Mouse (Mus musculus) forebrain, embryonic 12.5 days (tissue): ENCODE measurements at regions not wholly inside any gene's neighbourhood (a gene's known extent, or its start where the extent isn't known, plus 50 kb on each side); places are given as distances from the start of the nearest gene placed in this dataset.

ENCODE experiments used
- ATAC-seq: fragments of 200-750 bp; cut with Nextera tagmentation; 2 replicates; pipeline ENCODE4 v1.8.0; 2017; ENCODE audit warnings: moderate TSS enrichment; ENCODE audit not compliant: low FRiP score
- H3K27ac ChIP-seq: fragments of 300-500 bp; sonication (generic); 2 replicates; pipeline ENCODE4 v1.5.1; 2016; ENCODE audit warnings: mild to moderate bottlenecking
- H3K27me3 ChIP-seq: fragments of 300-500 bp; sonication (generic); 2 replicates; pipeline ENCODE4 v1.6.1; 2016; ENCODE audit warnings: mild to moderate bottlenecking
- H3K36me3 ChIP-seq: fragments of 300-500 bp; sonication (generic); replicated peaks from 2 replicates; pipeline ENCODE4 v1.6.1; 2016; ENCODE audit warnings: mild to moderate bottlenecking
- H3K4me1 ChIP-seq: fragments of 300-500 bp; sonication (generic); 2 replicates; pipeline ENCODE4 v1.6.1; 2016
- H3K4me2 ChIP-seq: fragments of 300-500 bp; sonication (generic); 2 replicates; pipeline ENCODE4 v1.6.1; 2016; ENCODE audit warnings: mild to moderate bottlenecking, moderate library complexity
- H3K4me3 ChIP-seq: fragments of 300-500 bp; sonication (generic); replicated peaks from 2 replicates; pipeline ENCODE4 v1.5.1; 2016; ENCODE audit warnings: mild to moderate bottlenecking
- H3K9ac ChIP-seq: fragments of 300-500 bp; sonication (generic); 2 replicates; pipeline ENCODE4 v1.6.1; 2016; ENCODE audit warnings: mild to moderate bottlenecking
- H3K9me3 ChIP-seq: fragments of 300-500 bp; sonication (generic); 2 replicates; pipeline ENCODE4 v1.6.1; 2016
- WGBS: fragments of 180-500 bp; shearing (Covaris S2); methylation state at CpG from one replicate; pipeline ENCODE4 v1.1.7; 2016; 5-methylcytosine and 5-hydroxymethylcytosine counted together

DNA sequence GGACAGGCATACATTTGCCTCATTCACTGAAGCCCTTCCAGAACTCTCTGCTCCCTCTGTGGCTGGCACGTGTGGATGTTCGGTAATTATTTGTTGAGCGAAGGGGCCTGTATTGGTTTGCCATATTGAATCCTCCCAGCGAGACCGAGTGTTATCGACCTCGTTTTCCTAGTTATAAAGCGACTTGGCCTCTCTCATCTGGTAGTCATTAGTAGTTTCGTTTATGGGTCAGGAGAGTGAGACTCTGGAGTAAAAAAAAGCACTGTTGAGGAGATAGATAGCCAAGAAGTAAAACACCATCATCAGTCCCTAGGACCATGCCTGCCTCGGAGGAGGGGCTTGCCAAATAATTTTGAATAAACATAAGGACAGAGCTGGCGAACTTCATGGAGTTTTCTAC lies 254.6 kb upstream of the Tbx3 start:
- no peaks in the 10 kb centered on the region for H3K36me3 ChIP-seq
- no peak for ATAC-seq
- H3K9me3 ChIP-seq, result no peaks in the 10 kb centered on the region
- H3K4me2 ChIP-seq, result no peak overlapping the region
- 84% methylated on average over 11 of the region's 11 CpGs for WGBS
- H3K27ac ChIP-seq, result no peak overlapping the region
- H3K9ac ChIP-seq, result no peak overlapping the region
- no peaks in the 10 kb centered on the region for H3K27me3 ChIP-seq
- H3K4me1 ChIP-seq, result no peaks in the 10 kb centered on the region
- H3K4me3 ChIP-seq, result no peak overlapping the region

DNA sequence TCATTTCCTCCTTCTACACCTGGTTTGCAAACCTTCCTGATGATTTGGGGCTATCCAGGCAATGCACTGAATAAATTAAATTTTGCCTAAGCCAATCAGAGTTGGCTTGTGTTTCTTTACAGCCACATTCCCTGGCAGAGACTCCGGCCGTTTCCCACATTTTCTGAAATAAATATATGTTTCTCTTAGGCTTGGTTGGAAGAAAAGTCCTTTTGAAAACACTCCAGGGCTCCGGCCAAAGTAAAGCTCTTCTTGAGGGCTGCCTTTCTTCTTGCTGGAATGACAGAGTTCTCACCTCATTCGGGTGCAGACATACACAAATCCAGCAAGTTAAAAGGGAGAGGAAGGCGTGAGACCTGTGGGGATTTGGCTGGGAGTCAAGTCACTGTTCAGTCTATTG lies 252.0 kb upstream of the Tbx3 start:
- H3K27ac ChIP-seq, result no peak overlapping the region
- no peaks in the 10 kb centered on the region for H3K36me3 ChIP-seq
- H3K9me3 ChIP-seq, result no peaks in the 10 kb centered on the region
- no peaks in the 10 kb centered on the region for H3K27me3 ChIP-seq
- no peak overlapping the region for H3K4me2 ChIP-seq
- H3K9ac ChIP-seq, result no peak overlapping the region
- 73% methylated on average over 5 of the region's 5 CpGs for WGBS
- H3K4me1 ChIP-seq, result no peaks in the 10 kb centered on the region
- H3K4me3 ChIP-seq, result no peak overlapping the region
- ATAC-seq, result no peak

DNA sequence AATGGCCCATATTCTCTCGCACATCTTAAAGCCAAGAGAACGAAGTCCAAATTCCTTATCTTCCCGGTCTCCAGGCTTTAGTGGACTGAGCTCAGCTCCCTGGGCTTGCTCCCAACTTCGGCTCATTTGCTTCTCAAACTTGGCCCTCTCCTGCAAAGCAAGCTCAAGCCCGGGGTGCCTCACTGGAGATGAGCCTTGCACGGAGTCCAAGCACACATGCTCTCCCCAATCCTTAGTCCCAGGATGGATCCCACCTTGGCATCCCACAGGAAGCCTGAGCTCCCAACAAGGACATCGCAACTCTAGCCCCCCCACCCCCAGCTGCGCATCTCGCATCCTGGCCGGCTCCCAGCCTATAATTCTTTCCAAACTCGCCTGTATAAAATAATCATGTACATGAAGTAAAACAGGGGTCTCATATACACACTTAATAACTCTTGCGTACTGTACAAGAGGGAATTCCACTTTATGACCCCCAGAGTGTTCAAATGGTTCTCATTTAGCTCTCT lies 242.9 kb upstream of the Tbx3 start:
- Histone ChIP-seq H3K4me3 (no peak overlapping the region), H3K4me1 (no peaks in the 10 kb centered on the region), H3K27me3 (0 out of 2 replicates have a peak, but pooled peaks cover 2% of the 10 kb centered on the region), H3K9me3 (no peaks in the 10 kb centered on the region), H3K27ac (no peak overlapping the region), H3K9ac (no peak overlapping the region), H3K4me2 (no peak overlapping the region), H3K36me3 (no peaks in the 10 kb centered on the region)
- 89% methylated on average over 12 of the region's 12 CpGs for WGBS
- no peak for ATAC-seq

DNA sequence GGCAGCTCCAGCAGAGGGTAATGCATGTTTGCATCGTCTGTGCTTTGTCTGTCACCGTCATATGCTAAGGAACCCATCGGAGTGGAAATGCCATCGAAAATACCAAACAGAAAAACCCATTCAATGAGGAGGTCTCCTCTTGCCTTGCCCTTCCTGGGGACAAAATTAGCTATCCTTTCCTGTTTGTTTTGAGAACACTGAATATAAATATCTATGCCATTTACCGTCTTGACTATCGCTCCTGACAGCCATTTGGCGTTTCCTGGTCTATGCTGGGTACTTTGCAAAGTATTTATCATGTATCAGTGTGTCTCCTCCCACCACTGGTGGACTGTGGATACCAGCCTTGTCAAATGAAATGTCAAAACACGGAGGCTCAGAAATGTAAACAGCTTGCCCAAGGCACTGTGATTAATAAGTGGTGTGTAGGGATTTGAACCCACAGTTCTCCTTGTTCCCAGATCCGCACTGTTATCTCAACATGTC lies 239.2 kb upstream of the Tbx3 start:
- no peak overlapping the region for H3K4me2 ChIP-seq
- no peaks in the 10 kb centered on the region for H3K9me3 ChIP-seq
- H3K4me1 ChIP-seq, result no peaks in the 10 kb centered on the region
- WGBS, result 88% methylated on average over 9 of the region's 9 CpGs
- no peak for ATAC-seq
- H3K27ac ChIP-seq, result no peak overlapping the region
- H3K4me3 ChIP-seq, result no peak overlapping the region
- no peaks in the 10 kb centered on the region for H3K36me3 ChIP-seq
- H3K9ac ChIP-seq, result no peak overlapping the region
- 0 out of 2 replicates have a peak, but pooled peaks cover 5% of the 10 kb centered on the region for H3K27me3 ChIP-seq

DNA sequence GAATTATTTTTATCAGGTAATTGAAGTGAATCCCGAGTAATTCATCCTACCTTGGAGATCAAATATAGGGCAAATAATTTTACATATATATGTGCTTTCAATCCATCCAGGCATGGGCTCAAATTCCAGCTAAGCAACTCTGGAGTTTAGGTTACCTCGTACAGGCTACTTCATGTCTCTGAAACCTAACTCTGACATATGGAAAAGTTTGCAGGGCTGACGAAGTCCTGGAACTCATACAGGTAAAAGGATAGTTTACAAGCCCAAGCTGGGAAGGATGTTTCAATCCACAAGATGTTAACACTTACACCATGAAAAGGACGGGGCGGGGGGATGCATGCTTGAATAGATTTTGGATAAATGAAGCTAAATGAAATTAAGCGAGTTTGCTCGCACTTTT lies 235.9 kb upstream of the Tbx3 start:
- H3K9ac ChIP-seq, result no peak overlapping the region
- no peaks in the 10 kb centered on the region for H3K9me3 ChIP-seq
- no peak overlapping the region for H3K4me3 ChIP-seq
- H3K27ac ChIP-seq, result no peak overlapping the region
- 55% methylated on average over 7 of the region's 7 CpGs for WGBS
- H3K4me1 ChIP-seq, result no peaks in the 10 kb centered on the region
- no peak for ATAC-seq
- H3K27me3 ChIP-seq, result 0 out of 2 replicates have a peak, but pooled peaks cover 5% of the 10 kb centered on the region
- no peaks in the 10 kb centered on the region for H3K36me3 ChIP-seq
- no peak overlapping the region for H3K4me2 ChIP-seq

DNA sequence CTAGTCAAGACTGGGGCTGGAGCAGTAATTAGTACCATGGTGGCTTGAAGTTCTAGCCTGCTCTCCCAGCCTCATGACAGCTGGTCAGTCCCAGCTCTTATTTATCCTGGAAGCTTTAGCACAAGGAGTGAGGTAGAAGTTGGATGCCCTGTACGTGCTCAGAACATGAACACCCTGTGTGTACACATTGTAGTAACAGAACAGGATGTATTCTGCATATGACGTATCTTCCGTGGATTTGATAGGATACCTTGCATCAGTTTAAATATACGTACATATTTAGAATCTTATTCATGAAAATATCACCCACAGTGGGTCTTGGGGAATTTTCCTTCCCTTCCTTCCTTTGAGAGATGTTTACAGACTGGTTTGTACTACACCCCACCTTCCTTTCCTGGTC lies 222.0 kb upstream of the Tbx3 start:
- H3K27ac ChIP-seq, result no peak overlapping the region
- ATAC-seq, result no peak
- no peaks in the 10 kb centered on the region for H3K36me3 ChIP-seq
- no peaks in the 10 kb centered on the region for H3K4me1 ChIP-seq
- WGBS, result 90% methylated on average over 4 of the region's 4 CpGs
- no peaks in the 10 kb centered on the region for H3K9me3 ChIP-seq
- H3K4me2 ChIP-seq, result no peak overlapping the region
- no peak overlapping the region for H3K4me3 ChIP-seq
- H3K27me3 ChIP-seq, result no peaks in the 10 kb centered on the region
- H3K9ac ChIP-seq, result no peak overlapping the region

DNA sequence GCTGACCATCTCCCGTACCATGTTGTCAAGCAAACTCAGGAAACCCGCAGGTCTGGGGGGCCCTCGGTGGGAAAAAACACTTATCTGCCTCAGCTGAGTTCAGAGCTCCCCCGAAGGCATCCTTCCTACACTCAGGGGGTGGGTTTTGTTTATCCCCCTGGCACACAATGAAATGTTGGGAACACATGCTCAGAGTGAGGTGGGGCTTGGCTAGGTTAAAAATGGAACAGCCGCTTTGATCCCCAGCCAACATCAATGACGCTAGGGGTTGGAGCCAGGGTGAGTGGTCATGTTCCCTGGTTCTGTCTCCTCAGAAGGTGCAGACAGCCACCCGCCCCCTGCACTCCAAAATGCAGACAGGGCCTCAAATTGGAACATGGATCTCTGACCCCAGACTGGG lies 221.3 kb upstream of the Tbx3 start:
- Histone ChIP-seq H3K36me3 (no peaks in the 10 kb centered on the region), H3K9ac (no peak overlapping the region), H3K27me3 (no peaks in the 10 kb centered on the region), H3K4me2 (no peak overlapping the region), H3K9me3 (no peaks in the 10 kb centered on the region), H3K27ac (no peak overlapping the region), H3K4me1 (no peaks in the 10 kb centered on the region), H3K4me3 (no peak overlapping the region)
- 74% methylated on average over 7 of the region's 7 CpGs for WGBS
- no peak for ATAC-seq

DNA sequence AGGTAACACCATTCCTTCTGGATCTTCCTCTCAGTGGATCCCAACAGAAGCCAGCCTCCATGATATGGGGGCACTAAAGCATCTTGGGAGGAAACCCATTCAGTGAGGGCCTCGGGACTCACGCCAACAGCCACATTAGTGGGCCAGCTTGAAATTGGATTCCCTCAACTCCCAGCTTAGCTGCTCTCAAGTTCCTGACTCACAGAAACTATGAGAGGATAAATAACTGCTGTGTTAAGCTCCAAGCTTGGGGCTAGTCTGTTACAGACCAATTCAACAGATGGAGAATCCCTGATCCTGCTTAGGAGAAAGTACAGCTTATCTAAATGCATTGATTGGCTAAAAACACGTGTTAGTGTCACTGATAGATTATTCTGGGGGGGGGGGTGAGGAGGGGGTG lies 210.7 kb upstream of the Tbx3 start:
- H3K4me2 ChIP-seq, result no peak overlapping the region
- H3K9ac ChIP-seq, result no peak overlapping the region
- no peak for ATAC-seq
- H3K36me3 ChIP-seq, result no peaks in the 10 kb centered on the region
- H3K27me3 ChIP-seq, result no peaks in the 10 kb centered on the region
- no peak overlapping the region for H3K4me3 ChIP-seq
- H3K4me1 ChIP-seq, result no peaks in the 10 kb centered on the region
- H3K27ac ChIP-seq, result no peak overlapping the region
- 75% methylated on average over 3 of the region's 3 CpGs for WGBS
- no peaks in the 10 kb centered on the region for H3K9me3 ChIP-seq

DNA sequence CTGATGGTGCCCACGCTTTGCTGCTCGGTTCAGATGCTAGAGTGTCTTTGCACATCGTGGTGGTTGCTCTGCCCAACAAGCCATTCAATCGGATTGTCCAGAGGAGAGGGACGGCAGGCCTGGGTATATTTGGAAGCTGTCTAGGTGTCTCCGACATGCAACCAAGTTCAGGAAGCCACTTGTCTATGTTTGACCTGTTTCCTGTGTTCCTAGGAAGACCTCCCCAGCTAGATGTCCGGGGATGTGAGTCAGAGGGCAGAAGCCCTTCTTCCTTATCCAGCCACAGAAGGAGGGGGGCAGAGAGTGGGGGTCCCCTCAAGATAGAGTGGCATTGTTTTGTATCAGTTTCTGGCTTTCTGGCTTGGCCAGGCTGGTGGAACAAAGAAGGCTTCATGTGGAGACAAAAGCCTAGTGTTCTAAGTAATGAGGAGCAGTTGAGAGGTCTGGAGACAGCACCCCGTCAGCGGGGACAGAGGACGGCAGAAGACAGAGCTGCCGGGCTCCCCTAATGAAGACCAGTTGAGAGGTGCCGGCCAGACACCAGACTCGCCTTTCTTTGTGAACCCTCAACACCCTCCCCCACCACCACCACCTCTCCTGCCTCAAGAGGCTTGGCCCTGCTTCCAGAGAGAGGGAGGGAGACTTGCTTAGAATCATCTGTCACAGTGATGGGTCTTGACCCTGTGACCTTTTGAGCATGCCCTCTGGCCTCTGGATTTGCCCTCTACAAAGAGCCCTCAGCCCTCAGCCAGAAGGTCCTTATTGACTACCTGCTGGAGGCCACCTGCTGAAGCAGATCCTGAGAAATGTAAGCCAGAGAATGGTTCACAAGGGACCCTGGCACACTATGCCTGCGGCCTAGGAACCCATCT lies 207.6 kb upstream of the Tbx3 start:
- no peaks in the 10 kb centered on the region for H3K27me3 ChIP-seq
- no peaks in the 10 kb centered on the region for H3K4me1 ChIP-seq
- no peak for ATAC-seq
- H3K9me3 ChIP-seq, result no peaks in the 10 kb centered on the region
- no peak overlapping the region for H3K9ac ChIP-seq
- no peak overlapping the region for H3K4me2 ChIP-seq
- 53% methylated on average over 14 of the region's 14 CpGs for WGBS
- no peak overlapping the region for H3K27ac ChIP-seq
- no peaks in the 10 kb centered on the region for H3K36me3 ChIP-seq
- no peak overlapping the region for H3K4me3 ChIP-seq

DNA sequence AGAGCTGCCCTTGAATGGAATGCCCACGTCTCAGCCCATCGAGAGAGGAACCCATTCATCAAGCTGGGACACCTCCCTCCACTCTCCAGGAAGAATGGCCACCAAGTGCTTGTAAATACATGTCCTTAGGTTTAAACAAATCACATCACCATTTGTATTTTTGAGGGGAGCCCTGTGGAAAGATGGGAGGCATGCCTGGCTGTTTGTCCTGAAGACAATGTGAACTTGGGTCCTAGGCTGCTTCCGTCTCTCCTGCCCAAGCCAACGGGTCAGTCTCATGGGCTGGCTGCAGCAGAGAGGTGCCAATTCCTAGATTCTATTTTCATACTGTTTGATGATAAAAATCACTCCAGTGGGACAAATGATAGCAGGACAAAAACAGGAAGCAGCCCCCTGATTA lies 205.9 kb upstream of the Tbx3 start:
- no peak for ATAC-seq

DNA sequence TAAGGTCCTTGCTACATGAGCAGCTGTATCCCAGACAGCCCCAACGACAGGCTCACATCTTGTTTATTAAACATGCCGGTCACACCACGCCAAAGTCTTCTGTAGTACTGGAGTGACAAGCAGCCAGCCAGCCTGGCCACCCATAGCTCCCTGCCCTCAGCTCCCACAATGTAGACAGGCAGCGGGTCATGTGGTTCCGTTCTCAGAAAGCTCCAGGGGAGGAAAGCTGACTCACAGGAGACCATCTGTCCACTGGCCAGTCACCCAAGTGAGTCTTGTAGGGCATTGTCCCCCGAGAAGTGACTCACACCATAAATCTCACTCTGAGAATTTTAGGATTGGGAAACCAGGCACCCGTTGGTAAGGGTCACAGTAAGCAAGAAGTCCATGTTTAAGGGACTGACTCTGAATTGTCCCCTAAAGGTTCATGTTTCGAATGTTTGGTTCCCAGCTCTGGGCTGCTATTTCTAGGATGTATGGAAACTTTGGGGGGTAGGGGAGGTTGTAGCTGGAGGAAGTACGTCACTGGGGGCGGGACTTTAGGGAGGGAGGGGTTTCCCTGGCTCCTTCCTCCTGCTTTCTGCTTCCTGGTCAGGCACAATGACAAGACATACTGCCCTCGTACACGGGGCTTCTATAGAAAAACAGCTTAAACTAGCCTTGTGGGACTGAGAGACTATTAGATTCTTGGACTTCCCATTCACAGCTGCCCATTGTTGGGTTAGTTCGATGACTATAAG lies 203.0 kb upstream of the Tbx3 start:
- whole genome bisulfite sequencing, result 87% methylated on average over 13 of the region's 13 CpGs
- ATAC-seq, result no peak
- H3K4me1 ChIP-seq, result no peaks in the 10 kb centered on the region
- no peak overlapping the region for H3K4me3 ChIP-seq
- H3K27ac ChIP-seq, result no peak overlapping the region
- H3K4me2 ChIP-seq, result no peak overlapping the region
- H3K9me3 ChIP-seq, result no peaks in the 10 kb centered on the region
- H3K9ac ChIP-seq, result no peak overlapping the region
- H3K36me3 ChIP-seq, result no peaks in the 10 kb centered on the region
- no peaks in the 10 kb centered on the region for H3K27me3 ChIP-seq

More for the DNA sequence above, 205.9 kb upstream of the Tbx3 start:
- no peak overlapping the region for H3K9ac ChIP-seq
- no peaks in the 10 kb centered on the region for H3K9me3 ChIP-seq
- H3K27ac ChIP-seq, result no peak overlapping the region
- H3K27me3 ChIP-seq, result no peaks in the 10 kb centered on the region
- H3K4me1 ChIP-seq, result no peaks in the 10 kb centered on the region
- no peak overlapping the region for H3K4me3 ChIP-seq
- WGBS, result 90% methylated on average over 4 of the region's 4 CpGs
- no peak overlapping the region for H3K4me2 ChIP-seq
- H3K36me3 ChIP-seq, result no peaks in the 10 kb centered on the region

DNA sequence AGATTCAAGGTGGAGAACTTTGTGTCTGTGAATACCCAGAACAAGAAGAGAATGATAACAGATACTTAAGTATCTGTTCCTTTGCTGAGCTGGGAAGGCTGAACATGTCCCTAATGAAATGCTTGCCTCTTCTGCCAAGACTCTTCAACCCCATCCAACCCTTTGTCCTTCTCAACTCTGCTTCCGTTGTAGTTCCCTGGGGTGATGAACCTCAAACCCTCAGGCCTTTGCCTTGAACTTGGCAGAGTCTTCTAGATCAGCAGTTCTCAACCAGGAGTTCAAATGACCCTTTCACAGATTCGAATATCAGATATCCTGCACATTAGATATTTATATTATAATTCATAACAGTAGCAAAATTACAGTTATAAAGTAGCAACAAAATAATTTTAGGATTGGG lies 192.5 kb upstream of the Tbx3 start:
- H3K4me3 ChIP-seq, result no peak overlapping the region
- no peak overlapping the region for H3K4me2 ChIP-seq
- ATAC-seq, result no peak
- peaks cover 5% of the 10 kb centered on the region; the same call in 1 of the 2 replicates for H3K4me1 ChIP-seq
- H3K27ac ChIP-seq, result no peak overlapping the region
- no peaks in the 10 kb centered on the region for H3K9me3 ChIP-seq
- 83% methylated on average over 2 of the region's 2 CpGs for WGBS
- no peak overlapping the region for H3K9ac ChIP-seq
- 0 out of 2 replicates have a peak, but pooled peaks cover 3% of the 10 kb centered on the region for H3K27me3 ChIP-seq
- no peaks in the 10 kb centered on the region for H3K36me3 ChIP-seq
